Mouse (Mus musculus) kidney, embryonic 15.5 days (tissue): ENCODE data around the gene Pkd1l3. TPM values are rescaled to one million over a fixed set of nuclear protein-coding genes. Genes with fewer than 3 reads are reported as not detected.

Experiments used
- ATAC-seq: fragments of 200-750 bp; cut with Nextera tagmentation; replicated peaks from 2 replicates; pipeline ENCODE4 v1.8.0; 2017; ENCODE audit warnings: moderate TSS enrichment; ENCODE audit not compliant: low FRiP score
- H3K27ac ChIP-seq: fragments of 300-500 bp; sonication (generic); 2 replicates; pipeline ENCODE4 v1.5.1; 2015; ENCODE audit warnings: mild to moderate bottlenecking, inconsistent platforms
- H3K27me3 ChIP-seq: fragments of 300-500 bp; sonication (generic); 2 replicates; pipeline ENCODE4 v1.6.1; 2015; ENCODE audit warnings: inconsistent platforms
- H3K36me3 ChIP-seq: fragments of 300-500 bp; sonication (generic); 2 replicates; pipeline ENCODE4 v1.6.1; 2015; ENCODE audit warnings: inconsistent platforms
- H3K4me1 ChIP-seq: fragments of 300-500 bp; sonication (generic); 2 replicates; pipeline ENCODE4 v1.6.1; 2015; ENCODE audit warnings: inconsistent platforms
- H3K4me2 ChIP-seq: fragments of 300-500 bp; sonication (generic); 2 replicates; pipeline ENCODE4 v1.6.1; 2015; ENCODE audit warnings: moderate library complexity, mild to moderate bottlenecking, inconsistent platforms
- H3K4me3 ChIP-seq: fragments of 300-500 bp; sonication (generic); replicated peaks from 2 replicates; pipeline ENCODE4 v1.5.1; 2015; ENCODE audit warnings: mild to moderate bottlenecking, inconsistent platforms
- H3K9ac ChIP-seq: fragments of 300-500 bp; sonication (generic); 2 replicates; pipeline ENCODE4 v1.6.1; 2015; ENCODE audit warnings: mild to moderate bottlenecking, inconsistent platforms
- H3K9me3 ChIP-seq: fragments of 300-500 bp; sonication (generic); replicated peaks from 2 replicates; pipeline ENCODE4 v1.6.1; 2016; ENCODE audit warnings: inconsistent platforms
- WGBS: fragments of 180-500 bp; shearing (Covaris S2); methylation state at CpG from one replicate; pipeline ENCODE4 v1.1.7; 2015; ENCODE audit warnings: mixed read lengths; 5-methylcytosine and 5-hydroxymethylcytosine counted together
- polyA plus RNA-seq: library from polyadenylated mRNA; unstranded; fragments of >200 nt; fragmentation: Nextera tagmentation; extraction: Ambion mirVana; gene quantifications from 2 replicates; pipeline ENCODE4 v1.2.1, GENCODE M21; 2015

The Pkd1l3 gene
- polyA plus RNA-seq, 1 experiment from 2014 or later = 0.09 TPM

DNA sequence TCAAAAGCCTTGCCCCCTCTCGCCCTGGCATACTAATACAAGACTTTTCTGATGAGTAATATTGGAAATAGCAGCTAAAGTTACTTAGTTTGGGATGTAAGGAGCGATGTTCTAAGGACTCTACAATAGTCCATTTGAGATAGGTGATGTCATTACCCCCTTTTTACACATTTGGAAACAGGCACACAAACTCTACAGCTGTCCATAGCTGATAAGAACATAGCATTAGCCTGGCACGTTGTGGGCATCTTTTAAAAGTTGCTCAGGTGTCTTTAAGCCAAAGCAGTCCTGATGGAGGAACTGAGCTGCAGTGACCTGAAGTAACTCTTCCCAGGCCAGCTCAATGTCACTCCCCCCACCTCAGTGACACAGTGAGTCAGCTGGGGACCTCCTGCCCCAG lies 22.9 kb upstream of the Pkd1l3 start:
- ATAC-seq = no peak
- H3K9ac ChIP-seq = no peak overlapping the region
- WGBS = 85% methylated on average over 3 of the region's 3 CpGs

DNA sequence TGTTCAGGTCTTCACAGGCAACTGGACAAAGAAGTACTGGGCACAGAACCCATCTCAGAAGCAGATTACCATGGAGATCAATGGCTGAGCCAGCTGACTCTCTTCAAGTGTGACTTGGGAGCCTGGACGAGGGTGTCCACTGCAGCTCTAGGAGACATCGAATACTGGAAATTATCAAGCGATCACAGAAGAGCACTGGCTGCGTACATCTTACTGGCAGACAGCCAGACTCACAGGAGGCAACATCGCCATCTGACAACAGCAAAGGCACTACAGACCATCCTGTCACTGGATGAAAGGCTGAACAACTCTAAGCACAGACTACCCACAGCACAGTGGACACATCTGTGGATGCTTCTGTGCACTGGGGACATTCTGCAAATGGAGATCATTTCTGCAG lies 22.2 kb upstream of the Pkd1l3 start:
- ATAC-seq = no peak

More for the DNA sequence above, 22.9 kb upstream of the Pkd1l3 start:
- Histone ChIP-seq H3K4me1 (no peaks in the 10 kb centered on the region), H3K27ac (no peak overlapping the region), H3K9me3 (no peaks in the 10 kb centered on the region), H3K36me3 (peaks cover 41% of the 10 kb centered on the region), H3K4me3 (no peak overlapping the region), H3K27me3 (no peaks in the 10 kb centered on the region), H3K4me2 (no peak overlapping the region)

GRCm38 (mm10) chr8:109593117-109593788 lies 21.1 kb upstream of the Pkd1l3 start:
- H3K4me3 ChIP-seq = no peak overlapping the region
- H3K27me3 ChIP-seq = no peaks in the 10 kb centered on the region
- 79% methylated on average over 6 of the region's 6 CpGs for WGBS
- peaks cover 42% of the 10 kb centered on the region for H3K36me3 ChIP-seq
- H3K9me3 ChIP-seq = no peaks in the 10 kb centered on the region
- no peaks in the 10 kb centered on the region for H3K4me1 ChIP-seq
- H3K9ac ChIP-seq = no peak overlapping the region
- no peak overlapping the region for H3K27ac ChIP-seq
- ATAC-seq = no peak
- H3K4me2 ChIP-seq = no peak overlapping the region

More for the DNA sequence above, 22.2 kb upstream of the Pkd1l3 start:
- Histone ChIP-seq H3K9me3 (no peaks in the 10 kb centered on the region), H3K9ac (no peak overlapping the region), H3K27ac (no peak overlapping the region), H3K4me3 (no peak overlapping the region), H3K4me1 (no peaks in the 10 kb centered on the region), H3K27me3 (no peaks in the 10 kb centered on the region), H3K36me3 (peaks cover 41% of the 10 kb centered on the region), H3K4me2 (no peak overlapping the region)
- WGBS = 91% methylated on average over 5 of the region's 5 CpGs

GRCm38 (mm10) chr8:109595854-109596253 lies 18.5 kb upstream of the Pkd1l3 start:
- ATAC-seq = no peak
- no peaks in the 10 kb centered on the region for H3K27me3 ChIP-seq
- 52% methylated on average over 8 of the region's 8 CpGs for WGBS
- peaks cover 66% of the 10 kb centered on the region for H3K36me3 ChIP-seq
- H3K4me3 ChIP-seq = no peak overlapping the region
- H3K27ac ChIP-seq = no peak overlapping the region
- H3K9ac ChIP-seq = no peak overlapping the region
- no peaks in the 10 kb centered on the region for H3K9me3 ChIP-seq
- H3K4me2 ChIP-seq = no peak overlapping the region
- H3K4me1 ChIP-seq = no peaks in the 10 kb centered on the region

DNA sequence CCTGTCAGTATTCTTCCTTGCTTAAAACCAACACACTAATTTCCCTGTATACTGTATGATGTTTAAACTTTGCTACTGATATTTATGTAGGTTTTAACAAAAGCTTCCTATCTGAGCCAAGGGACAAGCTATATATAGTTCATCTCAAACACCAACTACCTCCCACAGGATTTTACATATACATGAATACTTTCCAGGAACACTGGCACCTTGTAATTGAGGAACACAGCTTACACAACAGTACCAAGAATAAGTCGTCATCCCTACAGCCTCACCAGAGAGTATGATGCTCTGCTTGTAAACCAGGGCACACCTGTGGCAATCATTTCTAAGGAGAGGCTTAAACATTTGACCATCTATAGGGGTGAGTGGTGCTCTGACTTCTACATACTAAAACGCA lies 7.6 kb upstream of the Pkd1l3 start:
- WGBS = 87% methylated on average over 2 of the region's 2 CpGs
- ATAC-seq = no peak
- H3K27me3 ChIP-seq = no peaks in the 10 kb centered on the region

GRCm38 (mm10) chr8:109607650-109608049 lies 6.7 kb upstream of the Pkd1l3 start:
- Histone ChIP-seq H3K9ac (peak overlapping the region; percentile 73), H3K9me3 (no peaks in the 10 kb centered on the region), H3K27me3 (no peaks in the 10 kb centered on the region), H3K4me1 (peaks cover 13% of the 10 kb centered on the region), H3K36me3 (peaks cover 26% of the 10 kb centered on the region), H3K27ac (peak overlapping the region; percentile 99), H3K4me2 (peak overlapping the region; percentile 88), H3K4me3 (peak overlapping the region; percentile 71)
- no peak for ATAC-seq
- 7% methylated on average over 12 of the region's 12 CpGs for WGBS

More for the DNA sequence above, 7.6 kb upstream of the Pkd1l3 start:
- Histone ChIP-seq H3K9me3 (no peaks in the 10 kb centered on the region), H3K9ac (no peak overlapping the region), H3K27ac (no peak overlapping the region), H3K4me1 (peaks cover 13% of the 10 kb centered on the region), H3K36me3 (peaks cover 34% of the 10 kb centered on the region), H3K4me3 (no peak overlapping the region), H3K4me2 (no peak overlapping the region)

DNA sequence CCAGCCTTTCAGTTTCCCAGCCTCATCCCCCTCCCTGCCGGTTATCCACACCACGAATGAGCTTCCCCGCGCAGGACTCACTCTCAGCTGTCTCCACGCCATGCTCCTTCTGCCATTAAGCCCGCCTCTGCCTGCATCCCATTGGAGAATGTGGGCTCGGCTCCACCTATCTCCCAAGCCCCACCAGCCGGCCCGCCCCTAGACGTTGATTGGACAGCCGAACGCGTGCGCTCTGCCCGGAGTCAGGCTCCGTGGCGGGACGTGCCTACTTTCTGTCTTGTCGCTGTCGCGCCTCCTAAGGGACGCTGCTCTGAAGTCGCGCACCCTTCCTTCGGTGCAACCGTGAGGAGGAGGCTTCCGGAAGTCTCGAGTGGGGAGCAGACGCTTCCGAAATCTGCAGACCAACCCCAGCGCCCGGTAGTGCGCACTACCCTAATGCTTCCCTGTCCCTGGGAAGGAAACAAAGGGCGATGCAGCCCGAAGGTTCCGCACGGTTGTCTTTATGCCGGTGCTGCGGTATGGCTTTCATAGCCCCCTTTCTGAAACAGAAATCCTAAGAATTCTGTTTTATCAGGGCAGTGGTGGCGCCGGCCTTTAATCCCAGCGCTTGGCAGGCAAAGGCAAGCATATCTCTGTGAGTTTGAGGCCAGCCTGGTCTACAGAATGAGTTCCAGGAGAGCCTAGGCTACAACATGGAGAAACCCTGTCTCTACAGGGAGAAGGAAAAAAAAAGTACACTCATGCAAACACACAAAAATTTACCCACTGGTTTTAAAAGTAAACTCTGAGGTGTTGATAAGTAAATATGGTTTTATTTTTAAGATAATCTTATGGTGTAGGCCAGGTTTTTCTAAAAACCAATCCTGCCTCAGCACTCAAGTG lies 5.8 kb upstream of the Pkd1l3 start, which contains the start of gene Dhodh:
Gene Dhodh, minus strand, starts transcription at position 403 of the 882 bp plus-strand sequence.
- Histone ChIP-seq H3K27ac (peak within 1 kb of the TSS; percentile 99), H3K4me1 (peaks cover 13% of the 10 kb centered on the region), H3K36me3 (peaks cover 20% of the 10 kb centered on the region), H3K4me2 (peak within 1 kb of the TSS; percentile 88), H3K9me3 (no peaks in the 10 kb centered on the region), H3K9ac (peak within 1 kb of the TSS; percentile 73), H3K4me3 (peak within 1 kb of the TSS; percentile 71), H3K27me3 (no peaks in the 10 kb centered on the region)
- peak; percentile 99 for ATAC-seq
- under 1% methylated on average over 42 of the region's 42 CpGs for WGBS

DNA sequence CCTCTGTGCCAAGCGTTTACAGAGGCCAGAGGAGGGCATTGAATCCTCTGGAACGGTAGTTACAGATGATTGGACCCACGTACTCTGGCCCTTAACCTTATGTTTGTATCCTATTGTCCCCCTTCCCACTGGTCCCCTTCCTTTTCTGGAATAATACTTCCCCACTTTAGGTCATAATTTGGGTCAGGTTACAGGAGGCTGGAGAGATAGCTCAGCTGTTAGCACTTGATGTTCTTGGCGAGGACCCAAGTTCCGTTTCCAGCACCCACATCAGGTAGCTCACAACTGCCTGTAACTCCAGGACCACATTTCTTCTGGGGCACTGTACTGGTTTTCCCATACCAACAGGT lies 5.2 kb upstream of the Pkd1l3 start:
- no peaks in the 10 kb centered on the region for H3K27me3 ChIP-seq
- peak overlapping the region; percentile 71 for H3K4me3 ChIP-seq
- H3K36me3 ChIP-seq = peaks cover 15% of the 10 kb centered on the region
- no peaks in the 10 kb centered on the region for H3K9me3 ChIP-seq
- H3K27ac ChIP-seq = peak overlapping the region; percentile 99
- peak overlapping the region; percentile 73 for H3K9ac ChIP-seq
- 11% methylated on average over 5 of the region's 5 CpGs for WGBS
- H3K4me2 ChIP-seq = peak overlapping the region; percentile 88
- peaks cover 13% of the 10 kb centered on the region for H3K4me1 ChIP-seq
- ATAC-seq = no peak

- WGBS = 84% methylated on average over 3 of the region's 3 CpGs
- Histone ChIP-seq H3K27ac (no peak overlapping the region), H3K4me2 (no peak overlapping the region), H3K36me3 (no peaks in the 10 kb centered on the region), H3K9ac (no peak overlapping the region), H3K4me3 (no peak overlapping the region), H3K27me3 (no peaks in the 10 kb centered on the region; the same call in 1 of the 2 replicates), H3K9me3 (no peaks in the 10 kb centered on the region), H3K4me1 (no peaks in the 10 kb centered on the region)
- no peak for ATAC-seq
These were observed 1.3 kb downstream of the Pkd1l3 start for GRCm38 (mm10) chr8:109615569-109615968.

- Histone ChIP-seq H3K4me3 (no peak overlapping the region), H3K27me3 (no peaks in the 10 kb centered on the region), H3K9me3 (no peaks in the 10 kb centered on the region), H3K36me3 (no peaks in the 10 kb centered on the region), H3K9ac (no peak overlapping the region), H3K4me1 (no peaks in the 10 kb centered on the region), H3K4me2 (no peak overlapping the region), H3K27ac (no peak overlapping the region)
- WGBS = 61% methylated on average over 6 of the region's 6 CpGs
- no peak for ATAC-seq
These were observed 14.3 kb downstream of the Pkd1l3 start for GRCm38 (mm10) chr8:109628638-109629037.

GRCm38 (mm10) chr8:109632498-109632897 lies 18.2 kb downstream of the Pkd1l3 start:
- H3K4me3 ChIP-seq = no peak overlapping the region
- no peaks in the 10 kb centered on the region for H3K36me3 ChIP-seq
- H3K9ac ChIP-seq = no peak overlapping the region
- no peaks in the 10 kb centered on the region for H3K27me3 ChIP-seq
- no peak overlapping the region for H3K27ac ChIP-seq
- no peak overlapping the region for H3K4me2 ChIP-seq
- no peaks in the 10 kb centered on the region for H3K4me1 ChIP-seq
- ATAC-seq = no peak
- WGBS = 83% methylated on average over 5 of the region's 5 CpGs
- no peaks in the 10 kb centered on the region for H3K9me3 ChIP-seq

DNA sequence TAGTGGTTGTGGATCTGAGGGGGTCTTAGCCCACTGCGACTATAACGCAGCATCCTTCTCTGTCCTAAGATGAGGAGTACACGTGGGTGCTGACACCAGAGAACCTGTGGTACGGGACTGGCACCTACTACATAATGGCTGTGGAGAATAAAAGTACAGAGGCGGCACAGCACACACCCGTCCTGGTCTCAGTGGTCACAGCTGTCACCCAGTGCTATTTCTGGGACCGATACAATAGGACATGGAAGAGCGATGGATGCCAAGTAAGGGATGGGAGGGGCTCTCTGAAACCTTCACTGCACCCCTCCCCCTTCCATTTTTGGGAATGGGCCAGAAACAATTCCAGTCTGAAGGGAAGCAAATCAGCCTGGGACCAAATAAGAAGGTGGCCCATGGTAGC lies 20.8 kb downstream of the Pkd1l3 start:
- ATAC-seq = no peak
- Histone ChIP-seq H3K9ac (no peak overlapping the region), H3K4me1 (no peaks in the 10 kb centered on the region), H3K4me3 (no peak overlapping the region), H3K9me3 (no peaks in the 10 kb centered on the region), H3K27ac (no peak overlapping the region), H3K36me3 (no peaks in the 10 kb centered on the region), H3K4me2 (no peak overlapping the region), H3K27me3 (no peaks in the 10 kb centered on the region)
- 88% methylated on average over 8 of the region's 8 CpGs for WGBS
